Mouse (Mus musculus) thymus, adult 2 months (tissue): ENCODE results near the gene 4933436I01Rik.

Source experiments
- CTCF ChIP-seq: fragments of 200-500 bp; IDR thresholded peaks from 2 replicates; pipeline ENCODE4 v1.5.1; 2012; ENCODE audit warnings: mild to moderate bottlenecking, control low read depth, low read length, moderate library complexity, borderline replicate concordance; ENCODE audit not compliant: control insufficient read depth, poor library complexity, insufficient read depth; ENCODE audit errors: extremely low read depth
- POLR2A ChIP-seq: fragments of 200-500 bp; IDR thresholded peaks from 2 replicates; pipeline ENCODE4 v1.6.1; 2012; ENCODE audit warnings: mild to moderate bottlenecking, low read length, control low read depth, moderate library complexity; ENCODE audit not compliant: control insufficient read depth, poor library complexity, insufficient read depth; ENCODE audit errors: extremely low read depth

DNA sequence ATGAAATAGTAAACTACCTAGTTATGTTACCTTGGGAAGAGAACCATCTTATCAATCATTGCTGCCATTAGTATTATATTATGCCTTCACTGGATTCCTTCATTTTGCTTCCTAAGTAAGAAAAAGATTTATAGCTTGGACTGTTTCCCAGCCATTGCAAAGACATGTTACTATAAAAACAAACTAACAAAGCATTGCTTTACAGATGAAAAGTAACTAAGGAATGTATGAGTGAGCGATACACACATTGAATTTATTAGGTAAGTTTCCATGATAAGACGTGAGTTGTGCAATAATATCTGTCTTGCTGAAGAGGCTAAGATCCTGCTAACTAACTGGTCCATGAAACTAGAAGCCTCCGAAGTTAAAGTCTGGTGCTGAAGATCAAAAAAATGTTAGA, 37.8 kb downstream of the 4933436I01Rik start:
- TF ChIP-seq POLR2A = no peak
- no peak for TF ChIP-seq CTCF
